Mouse (Mus musculus): ENCODE measurements around the gene Sh3d21.
A peak's percentile ranks its signal among the peaks of the same experiment; 100 is the strongest.

The Sh3d21 gene

DNA sequence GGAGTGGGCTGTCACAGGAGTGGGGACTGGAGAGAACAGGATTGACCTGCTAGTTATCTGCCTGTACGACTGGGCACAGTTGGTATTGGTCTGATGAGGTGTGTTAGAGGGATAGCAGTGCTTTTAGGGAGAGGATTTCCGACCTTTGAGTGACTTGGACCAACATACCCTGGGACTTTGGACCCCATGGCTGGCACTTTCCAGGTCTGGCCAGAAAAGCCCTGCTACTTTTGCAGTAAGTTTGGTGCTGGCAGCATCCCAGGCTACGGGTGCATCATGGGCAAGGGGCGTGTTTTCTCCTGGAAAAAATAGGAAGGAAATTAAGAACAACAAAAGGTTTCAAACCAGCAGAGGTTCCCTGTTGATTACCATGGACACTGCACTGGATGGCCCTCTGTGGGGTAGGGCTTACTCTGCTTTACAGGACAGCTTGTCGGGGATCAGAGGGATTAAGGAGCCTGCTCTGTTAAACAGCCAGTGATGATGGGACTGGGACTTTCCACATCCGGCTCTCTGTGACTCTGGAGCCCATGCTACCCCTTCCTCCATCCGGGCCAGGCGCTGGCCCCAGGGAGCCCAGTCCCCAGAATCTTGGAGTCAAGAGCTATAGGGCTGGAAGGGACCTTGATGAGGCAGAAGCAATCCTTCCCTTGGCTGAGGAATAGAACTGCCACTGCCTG lies 55.1 kb downstream of the Sh3d21 start:
- DNase-seq = peak in 1 of 2 experiments; percentile 30

DNA sequence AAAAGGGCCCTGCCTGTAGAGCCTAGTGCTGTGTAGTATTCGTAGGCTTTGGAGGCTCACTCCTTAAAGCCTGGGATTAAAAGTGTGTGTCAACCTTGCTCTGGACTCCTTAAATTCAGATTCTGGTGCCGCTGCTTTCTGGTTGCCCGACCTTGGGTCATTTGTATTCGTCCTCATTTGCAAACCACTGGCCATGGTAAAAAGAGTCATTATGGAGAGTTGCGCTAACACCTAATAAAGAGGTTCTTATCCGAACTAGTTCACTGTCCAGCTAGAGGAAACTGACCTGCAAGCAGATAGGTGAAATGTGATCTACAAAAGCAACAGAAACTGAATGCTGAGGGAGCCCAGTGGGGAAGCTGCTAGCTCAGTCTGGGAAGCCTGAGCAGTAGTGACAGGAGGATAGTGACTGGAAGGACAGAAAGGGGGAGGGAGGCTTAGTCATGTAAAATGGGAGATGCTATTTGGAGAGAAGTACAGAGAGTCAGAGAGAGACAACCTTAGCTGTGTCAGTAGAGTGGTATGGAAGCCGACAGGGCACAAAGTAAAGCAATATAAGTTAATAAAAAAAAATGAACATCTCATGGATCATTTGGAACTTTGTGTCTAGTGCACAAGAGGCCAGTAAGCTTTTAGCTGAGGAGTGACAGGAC lies 58.0 kb downstream of the Sh3d21 start:
- peak in 1 of 2 experiments; percentile 29 for DNase-seq

DNA sequence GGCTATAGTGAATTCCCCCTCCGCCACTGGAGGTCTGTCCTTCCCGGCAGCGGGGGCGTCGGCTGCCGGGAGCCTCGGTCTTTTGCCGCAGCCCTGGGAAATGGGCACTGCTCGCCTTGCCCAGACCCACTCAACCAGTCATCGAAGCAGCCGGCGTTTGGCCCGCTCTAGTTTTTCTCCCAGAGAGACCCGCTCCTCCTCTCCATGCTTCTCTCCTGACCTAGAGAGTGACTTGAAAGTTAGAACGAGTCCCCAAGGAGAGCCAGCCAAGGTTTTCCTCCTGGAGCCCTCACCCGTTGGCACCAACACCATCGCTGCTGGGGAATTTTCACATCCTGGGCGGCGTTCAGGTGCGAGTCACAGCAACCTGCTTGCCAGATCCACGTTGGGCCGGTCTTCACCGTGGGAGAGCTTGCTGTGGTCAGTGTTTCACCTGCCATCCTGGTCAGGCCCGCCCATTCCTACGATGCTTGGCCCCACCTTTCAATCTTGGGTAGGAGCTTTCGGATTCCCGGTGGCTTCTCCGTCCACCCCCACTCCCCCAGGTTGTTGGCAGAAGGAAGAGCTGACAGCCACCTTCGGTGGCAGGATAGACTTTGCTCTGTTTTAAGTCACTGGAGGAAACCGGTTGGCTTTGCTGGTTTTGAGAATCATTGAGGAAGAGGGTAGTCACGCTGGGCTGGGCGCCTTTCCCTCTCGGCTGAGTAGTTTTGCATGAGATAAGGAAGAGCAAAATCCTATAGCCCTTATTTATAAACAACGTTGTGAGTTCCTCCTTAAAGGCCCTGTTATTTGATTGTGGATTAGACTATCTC lies 58.8 kb downstream of the Sh3d21 start:
- DNase-seq = peak; percentile 68 to 73

DNA sequence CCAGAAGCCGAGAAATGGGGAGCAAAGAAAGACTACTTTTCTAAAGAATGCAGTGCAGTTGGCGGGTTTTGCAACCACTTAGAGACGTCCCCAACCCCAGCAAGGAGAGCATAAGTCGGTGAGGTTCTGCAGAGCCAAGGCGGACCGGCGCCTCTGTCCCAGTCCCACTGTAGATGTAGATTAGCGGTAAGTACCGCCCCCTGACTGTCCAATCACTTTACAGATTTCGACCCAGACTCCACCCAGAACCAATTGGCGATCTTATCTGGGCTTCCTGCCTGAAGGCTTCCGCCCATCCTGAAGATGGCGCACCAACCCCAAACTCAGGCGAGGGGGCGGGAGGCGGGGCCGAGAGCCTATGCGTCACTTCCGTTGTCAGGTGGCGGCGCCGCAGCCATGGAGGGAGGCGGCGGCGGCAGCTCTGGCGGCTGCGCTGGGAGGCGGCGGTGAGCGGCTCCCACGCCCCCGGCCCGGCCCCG lies 59.7 kb downstream of the Sh3d21 start, which contains the start of gene Stk40:
Gene Stk40, plus strand, starts transcription at position 368 of the 479 bp plus-strand sequence.
- peak; percentile 93 to 96 for DNase-seq

DNA sequence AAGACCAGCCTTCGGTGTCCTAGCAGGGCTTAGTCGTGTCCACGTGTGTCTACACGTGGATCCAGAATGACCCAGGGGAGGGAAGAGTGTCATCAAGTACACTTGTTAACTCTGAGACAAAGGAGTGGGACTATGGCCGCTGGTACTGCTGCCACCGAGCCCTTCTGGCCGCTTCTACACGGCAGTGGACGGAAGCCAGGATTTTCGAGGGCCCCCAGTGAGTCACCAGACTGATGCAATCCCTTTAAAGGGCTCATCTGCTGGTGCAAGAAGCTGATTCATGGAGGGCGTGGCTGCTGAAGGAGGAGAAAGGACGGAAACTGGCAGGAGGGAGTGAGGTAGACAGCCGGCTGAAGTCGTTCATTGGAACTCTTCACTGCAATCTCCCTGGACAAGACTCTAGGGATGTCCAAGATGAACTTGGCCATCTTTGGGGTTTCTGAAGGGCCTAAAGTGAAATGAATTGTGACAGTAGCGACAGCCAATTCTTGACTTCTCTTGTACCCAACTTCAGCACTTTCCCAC lies 60.2 kb downstream of the Sh3d21 start:
- DNase-seq = peak; percentile 74 to 79

GRCm38 (mm10) chr4:126102061-126102841 lies 61.0 kb downstream of the Sh3d21 start:
- DNase-seq = no peak

- no peak for DNase-seq
These were observed 62.5 kb downstream of the Sh3d21 start for GRCm38 (mm10) chr4:126100764-126101163.
